Mouse (Mus musculus) lung, postnatal 14 days (tissue): ENCODE results near the gene Tmem53.
"Not testable (repeated sequence)": the region's sequence is repeated elsewhere in the genome, so short reads cannot be mapped to it uniquely, and the experiment has no call there.

ENCODE experiments used
- DNase-seq: peaks from one replicate; pipeline ENCODE4 v3.0.0; 2021

The Tmem53 gene

GRCm38 (mm10) chr4:117252755-117253154 is 1.0 kb downstream of the Tmem53 start:
- no peak for DNase-seq

- DNase-seq: no peak
Measured at GRCm38 (mm10) chr4:117253218-117254016, 1.7 kb downstream of the Tmem53 start.

- DNase-seq: no peak
Measured at GRCm38 (mm10) chr4:117254017-117254627, 2.4 kb downstream of the Tmem53 start.

GRCm38 (mm10) chr4:117254672-117255071 is 2.9 kb downstream of the Tmem53 start:
- no peak for DNase-seq

GRCm38 (mm10) chr4:117259909-117260308 is 8.2 kb downstream of the Tmem53 start:
- DNase-seq: not testable (repeated sequence)

DNA sequence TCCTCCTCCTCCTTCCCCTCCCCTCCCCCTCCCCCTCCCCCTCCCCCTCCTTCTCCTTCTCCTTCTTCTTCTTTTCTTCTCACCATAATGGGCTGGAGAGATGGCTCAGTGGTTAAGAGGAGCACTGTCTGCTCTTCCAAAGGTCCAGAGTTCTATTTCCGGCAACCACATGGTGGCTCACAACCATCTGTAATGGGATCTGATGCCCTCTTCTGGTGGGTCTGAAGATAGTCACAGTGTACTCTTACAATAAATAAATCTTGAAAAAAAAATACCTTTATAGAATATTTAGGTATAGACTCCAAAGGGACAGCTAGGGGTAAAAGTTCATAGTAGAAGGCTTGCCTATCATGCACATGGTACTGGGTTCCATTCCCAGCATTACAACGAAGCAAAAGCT is 9.5 kb downstream of the Tmem53 start:
- DNase-seq: no peak

- no peak for DNase-seq
Measured at GRCm38 (mm10) chr4:117262101-117262913, 10.6 kb downstream of the Tmem53 start.

DNA sequence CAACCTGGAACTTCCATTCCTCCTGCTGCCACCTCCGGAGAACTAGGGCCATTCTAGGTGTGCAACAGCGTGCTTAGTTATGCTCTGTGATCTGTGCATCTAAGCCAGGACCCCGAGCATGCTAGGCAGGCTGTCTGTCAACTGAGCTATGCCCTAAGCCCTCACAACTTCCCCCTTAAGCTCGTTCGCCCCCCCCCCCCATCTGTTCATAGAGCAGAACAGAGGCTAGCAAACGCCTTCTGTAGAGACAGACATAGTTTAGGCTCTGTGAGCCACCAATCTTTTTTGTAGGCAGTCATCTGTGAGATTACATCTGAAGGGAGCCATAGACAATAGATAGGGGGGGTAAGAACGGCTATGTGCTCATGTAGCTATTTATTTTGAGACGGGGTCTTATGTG is 11.2 kb downstream of the Tmem53 start:
- no peak for DNase-seq

GRCm38 (mm10) chr4:117267284-117267683 is 15.5 kb downstream of the Tmem53 start:
- DNase-seq: peak; percentile 81

- DNase-seq: no peak
Measured at GRCm38 (mm10) chr4:117267831-117268437, 16.2 kb downstream of the Tmem53 start.

DNA sequence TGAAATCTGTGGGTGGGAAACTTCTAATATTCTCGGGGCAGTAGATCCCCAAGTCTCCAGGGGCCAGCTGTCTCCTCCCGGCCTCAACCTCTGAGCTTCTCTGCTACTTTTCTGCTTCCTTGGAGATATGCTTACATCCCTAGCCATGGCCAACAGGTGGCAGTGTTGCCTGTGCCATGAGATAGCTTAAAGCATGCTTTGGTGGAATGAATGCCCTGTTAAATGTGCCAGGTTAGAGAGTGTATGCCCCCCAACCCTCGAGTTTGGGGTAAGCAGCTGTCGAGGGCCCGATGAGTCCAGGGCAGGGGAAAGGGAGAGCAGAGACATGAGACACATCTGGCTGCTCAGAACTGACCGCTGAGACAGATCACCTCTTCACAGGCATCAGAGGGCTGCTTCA is 18.5 kb downstream of the Tmem53 start:
- peak; percentile 82 for DNase-seq

GRCm38 (mm10) chr4:117272459-117272858 is 20.7 kb downstream of the Tmem53 start:
- no peak for DNase-seq

DNA sequence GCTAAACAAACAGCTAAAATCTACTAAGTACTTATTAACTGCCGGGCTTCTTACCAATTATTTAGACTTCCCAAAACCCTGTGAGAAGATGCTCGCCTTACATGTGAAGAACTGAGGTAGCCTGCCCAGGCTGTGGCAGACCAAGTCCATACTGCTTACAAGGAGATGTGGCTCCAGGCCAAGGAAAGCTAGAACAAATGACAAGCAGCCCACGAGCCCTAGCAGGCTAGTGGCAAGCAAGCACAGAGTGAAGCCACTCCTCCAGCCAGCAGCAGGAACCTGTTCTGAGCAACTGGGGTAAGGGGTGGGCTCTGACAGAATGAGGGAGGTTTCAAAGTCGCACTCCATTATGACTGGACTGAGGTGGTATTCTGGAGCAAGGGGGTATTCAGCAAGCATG is 23.0 kb downstream of the Tmem53 start:
- peak; percentile 36 for DNase-seq

GRCm38 (mm10) chr4:117276281-117276711 is 24.5 kb downstream of the Tmem53 start:
- DNase-seq: no peak

- DNase-seq: peak; percentile 25
Measured at GRCm38 (mm10) chr4:117277021-117277420, 25.3 kb downstream of the Tmem53 start.

GRCm38 (mm10) chr4:117277687-117278086 is 25.9 kb downstream of the Tmem53 start:
- no peak for DNase-seq

- DNase-seq: no peak
Measured at GRCm38 (mm10) chr4:117278381-117279252, 26.9 kb downstream of the Tmem53 start.

DNA sequence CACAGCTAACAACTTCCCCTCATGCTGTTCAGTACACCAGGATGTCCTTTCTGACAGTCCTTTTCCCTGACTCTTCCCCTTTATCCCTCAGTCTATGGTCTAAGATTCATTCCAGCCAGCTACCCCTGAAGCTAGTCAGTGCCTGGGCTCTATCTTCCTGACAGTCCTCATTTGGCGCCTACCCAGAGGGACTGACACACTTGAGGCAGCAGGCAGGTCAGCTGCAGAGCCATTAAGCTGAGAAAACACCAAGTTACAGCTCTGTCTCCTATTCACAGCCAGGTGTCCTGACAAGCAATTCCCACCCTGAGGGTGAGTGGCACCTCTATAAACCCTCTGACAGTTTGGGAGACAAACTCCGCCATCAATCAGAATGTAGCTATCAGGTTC is 27.5 kb downstream of the Tmem53 start:
- no peak for DNase-seq

DNA sequence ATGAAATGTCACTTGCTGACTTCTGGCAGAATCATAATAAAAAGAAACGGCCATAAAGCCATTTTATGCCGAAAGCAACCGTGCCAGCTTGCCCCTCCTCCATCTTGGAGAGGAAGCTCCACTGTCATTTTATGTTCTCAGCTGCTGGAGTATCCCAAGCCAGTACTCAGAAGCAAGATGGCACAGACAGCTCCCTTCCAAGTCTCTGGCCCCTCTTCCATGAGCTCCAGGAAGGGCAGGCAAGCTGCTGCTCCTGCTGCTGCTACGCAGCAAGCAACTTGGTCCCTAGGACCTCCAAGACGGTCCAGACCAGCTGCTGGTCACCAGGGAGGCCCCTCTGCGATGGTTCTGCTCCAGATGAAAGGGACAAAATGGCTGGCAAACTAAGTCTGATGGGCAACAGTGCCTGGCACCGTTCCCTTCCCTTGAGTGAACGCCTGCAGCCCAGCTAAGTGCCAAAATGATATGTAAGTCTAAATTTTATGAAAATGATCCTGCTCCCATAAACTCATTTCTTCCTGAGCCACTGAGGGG is 28.7 kb downstream of the Tmem53 start:
- DNase-seq: no peak

DNA sequence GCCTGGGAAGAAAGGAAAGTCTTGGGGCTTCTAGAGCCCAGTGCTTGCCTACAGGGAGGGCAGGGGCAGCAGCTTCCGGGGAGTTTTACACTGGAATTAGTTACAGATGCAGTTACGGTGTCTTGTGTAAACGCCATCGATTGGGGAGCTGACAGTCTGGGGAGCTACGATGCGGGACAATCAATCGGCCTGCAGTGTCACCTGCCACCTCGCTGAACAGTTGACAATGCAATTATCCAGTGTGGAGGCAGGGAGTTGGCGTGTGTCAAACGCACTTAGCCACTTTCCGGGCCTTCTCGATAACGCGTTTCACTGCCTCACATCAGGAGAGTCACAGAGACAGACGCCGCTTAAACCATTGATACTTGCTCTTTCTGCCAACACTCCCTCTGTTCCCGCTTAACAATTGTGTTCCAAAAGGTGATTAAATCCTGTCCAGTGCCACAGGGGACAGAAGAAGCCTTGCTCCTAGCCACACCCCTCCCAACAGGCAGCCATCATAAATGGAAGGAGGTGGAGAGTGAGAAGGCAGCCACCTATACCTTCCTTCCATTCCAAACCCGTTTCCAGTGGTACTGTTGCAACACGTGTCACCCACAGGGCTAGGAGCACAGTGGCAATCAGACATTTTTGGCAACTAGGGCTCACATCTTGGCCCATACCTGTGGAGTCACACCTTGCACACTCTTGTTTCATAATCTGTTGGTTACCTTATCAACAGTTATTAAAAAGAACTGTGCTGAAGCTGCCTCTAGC is 29.5 kb downstream of the Tmem53 start:
- DNase-seq: no peak
